Mouse (Mus musculus) stomach, postnatal 0 days (tissue): ENCODE results near the gene Cdc42ep1. TPM values are rescaled to one million over a fixed set of nuclear protein-coding genes. Genes with fewer than 3 reads are reported as not detected.

Source experiments
- ATAC-seq: fragments of 200-750 bp; cut with Nextera tagmentation; 2 replicates; pipeline ENCODE4 v1.8.0; 2017; ENCODE audit not compliant: low FRiP score, low TSS enrichment
- DNase-seq: peaks from one replicate; pipeline ENCODE4 v3.0.0-alpha.2; 2016; ENCODE audit warnings: low spot score
- H3K27ac ChIP-seq: fragments of 300-500 bp; sonication (generic); replicated peaks from 2 replicates; pipeline ENCODE4 v1.5.1; 2014; ENCODE audit warnings: mild to moderate bottlenecking, control low read depth
- H3K27me3 ChIP-seq: fragments of 300-500 bp; sonication (generic); 2 replicates; pipeline ENCODE4 v1.6.1; 2014; ENCODE audit warnings: low read length; ENCODE audit not compliant: control insufficient read depth, insufficient read depth
- H3K36me3 ChIP-seq: fragments of 300-500 bp; sonication (generic); 2 replicates; pipeline ENCODE4 v1.6.1; 2014; ENCODE audit warnings: low read length, mixed read lengths; ENCODE audit not compliant: control insufficient read depth, insufficient read depth
- H3K4me1 ChIP-seq: fragments of 300-500 bp; sonication (generic); replicated peaks from 2 replicates; pipeline ENCODE4 v1.6.1; 2014; ENCODE audit warnings: antibody characterized with exemption; ENCODE audit not compliant: control insufficient read depth, insufficient read depth
- H3K4me2 ChIP-seq: fragments of 300-500 bp; sonication (generic); replicated peaks from 2 replicates; pipeline ENCODE4 v1.6.1; 2014; ENCODE audit warnings: low read depth, mild to moderate bottlenecking, control low read depth, moderate library complexity
- H3K4me3 ChIP-seq: fragments of 300-500 bp; sonication (generic); 2 replicates; pipeline ENCODE4 v1.5.1; 2014; ENCODE audit warnings: low read depth, low read length, control low read depth
- H3K9ac ChIP-seq: fragments of 300-500 bp; sonication (generic); 2 replicates; pipeline ENCODE4 v1.6.1; 2014; ENCODE audit warnings: mild to moderate bottlenecking, low read length, control low read depth, mixed read lengths
- H3K9me3 ChIP-seq: fragments of 300-500 bp; sonication (generic); 2 replicates; pipeline ENCODE4 v1.6.1; 2016; ENCODE audit warnings: low read length; ENCODE audit not compliant: control insufficient read depth
- CTCF ChIP-seq: IDR thresholded peaks from 2 replicates; pipeline ENCODE4 v1.5.1; 2016; ENCODE audit warnings: antibody characterized with exemption, low read depth, mild to moderate bottlenecking, moderate library complexity
- EP300 ChIP-seq: optimal IDR thresholded peaks from 2 replicates; pipeline ENCODE3; 2016; ENCODE audit warnings: antibody characterized with exemption
- WGBS: fragments of 180-500 bp; shearing (Covaris S2); extraction: QIAGEN DNeasy Blood & Tissue Kit; methylation state at CpG from one replicate; pipeline ENCODE4 v1.1.7; 2014; 5-methylcytosine and 5-hydroxymethylcytosine counted together
- polyA plus RNA-seq: library from polyadenylated mRNA; unstranded; fragments of >200 nt; fragmentation: Nextera tagmentation; extraction: Ambion mirVana; gene quantifications from 2 replicates; pipeline ENCODE4 v1.2.1, GENCODE M21; 2015

Gene Cdc42ep1
- polyA plus RNA-seq, 1 experiment from 2014 or later = 37.7 TPM

- Histone ChIP-seq H3K9ac (no peak overlapping the region), H3K4me2 (0 out of 2 replicates have a peak overlapping the region, but pooled peaks have one; percentile 11), H3K4me3 (no peak overlapping the region), H3K4me1 (0 out of 2 replicates have a peak, but pooled peaks cover 2% of the 10 kb centered on the region), H3K27me3 (no peaks in the 10 kb centered on the region), H3K27ac (0 out of 2 replicates have a peak overlapping the region, but pooled peaks have one; percentile 30), H3K9me3 (no peaks in the 10 kb centered on the region), H3K36me3 (no peaks in the 10 kb centered on the region)
- TF ChIP-seq CTCF = no peak
- TF ChIP-seq EP300 = no peak
- ATAC-seq (peak; percentile 93), DNase-seq (peak; percentile 88)
- 30% methylated on average over 11 of the region's 11 CpGs for WGBS
These were observed 26.9 kb upstream of the Cdc42ep1 start for GRCm38 (mm10) chr15:78815314-78816073.

DNA sequence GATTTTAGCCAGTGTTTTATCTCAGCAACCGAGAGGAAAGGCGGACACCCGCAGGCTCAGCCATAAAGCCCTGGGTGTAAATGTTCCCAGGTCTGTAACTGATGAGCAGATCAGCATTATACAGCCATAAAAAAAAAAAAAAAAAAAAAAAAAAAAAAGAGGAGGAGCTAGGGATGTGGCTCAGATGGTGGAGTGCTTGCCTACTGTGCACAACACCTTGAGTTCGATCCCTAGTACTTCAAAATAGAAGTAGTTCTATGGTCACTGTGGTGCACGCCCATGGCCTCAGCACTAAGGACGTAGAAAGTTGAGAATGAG, 26.4 kb upstream of the Cdc42ep1 start:
- H3K4me1 ChIP-seq = 0 out of 2 replicates have a peak, but pooled peaks cover 2% of the 10 kb centered on the region
- WGBS = 63% methylated on average over 6 of the region's 6 CpGs
- no peaks in the 10 kb centered on the region for H3K36me3 ChIP-seq
- H3K4me2 ChIP-seq = no peak overlapping the region
- H3K4me3 ChIP-seq = no peak overlapping the region
- H3K27ac ChIP-seq = no peak overlapping the region
- no peak overlapping the region for H3K9ac ChIP-seq
- H3K27me3 ChIP-seq = no peaks in the 10 kb centered on the region
- no peak for TF ChIP-seq CTCF
- no peak for TF ChIP-seq EP300
- ATAC-seq (no peak), DNase-seq (no peak)
- H3K9me3 ChIP-seq = no peaks in the 10 kb centered on the region

DNA sequence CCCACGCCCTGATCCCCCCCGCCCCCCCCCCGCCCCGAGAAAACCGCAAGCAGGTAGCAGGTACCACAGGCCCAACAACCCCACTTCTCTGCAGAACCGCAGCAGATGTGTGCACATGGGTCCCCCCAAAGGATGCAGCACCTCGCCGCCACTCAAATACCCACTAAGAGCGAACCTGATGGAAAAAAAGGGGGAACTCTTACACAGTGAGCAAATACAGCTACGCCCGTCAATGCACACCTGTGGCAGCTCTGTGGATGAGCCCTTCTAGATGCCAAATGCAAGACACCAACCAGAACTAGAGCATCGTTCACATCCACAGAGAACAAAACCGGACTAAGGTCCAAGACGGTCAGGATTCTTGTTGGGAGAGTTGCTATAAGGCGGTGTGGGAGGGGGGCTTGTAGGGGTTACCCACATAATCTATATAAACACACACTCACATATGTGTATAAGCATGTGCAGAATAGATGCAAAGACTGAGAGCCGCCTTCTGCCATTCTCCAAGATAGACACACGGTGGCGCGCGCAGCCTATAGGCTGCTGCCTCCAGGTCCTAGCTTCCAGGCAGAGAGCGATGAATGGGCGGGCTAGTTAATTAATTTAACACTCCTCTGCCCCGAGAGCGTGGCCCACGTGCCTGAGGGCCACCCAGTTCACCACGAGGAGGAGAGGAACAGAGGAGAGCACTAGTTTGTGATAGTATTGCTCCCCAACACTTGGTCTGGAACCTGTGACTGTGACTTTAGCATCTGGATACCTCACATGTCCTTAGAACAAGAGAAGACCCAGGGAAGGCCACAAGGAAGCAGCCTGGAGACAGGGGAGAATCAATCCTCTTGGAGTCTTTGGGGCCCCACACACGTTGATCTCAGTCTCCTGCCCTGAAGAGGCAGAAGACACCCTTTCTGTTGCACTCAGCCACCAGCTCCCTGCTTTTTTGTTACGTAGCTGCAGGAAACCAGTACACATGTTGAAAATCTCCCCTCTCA, 15.9 kb upstream of the Cdc42ep1 start:
- peak; percentile 73 for ATAC-seq

DNA sequence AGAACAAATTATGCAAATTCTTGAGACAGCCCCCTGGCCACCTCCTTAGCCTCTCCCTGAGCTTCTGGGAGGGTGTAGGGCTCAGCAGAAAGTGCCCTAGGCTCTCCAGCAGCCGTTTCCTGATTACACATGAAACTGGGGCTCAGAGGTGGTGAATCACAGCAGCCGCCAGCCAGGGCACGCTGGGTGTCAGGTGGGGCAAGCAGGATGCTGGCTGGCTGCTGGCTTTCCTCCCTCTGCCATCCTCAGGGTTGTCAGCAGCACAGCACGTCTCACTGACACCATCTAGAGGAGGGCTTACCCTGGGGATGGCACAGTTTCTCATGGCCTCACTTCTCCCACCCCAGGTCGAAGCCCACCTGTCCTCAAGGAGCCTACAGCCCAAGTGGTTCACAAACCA, 14.1 kb upstream of the Cdc42ep1 start:
- Histone ChIP-seq H3K9ac (no peak overlapping the region), H3K9me3 (no peaks in the 10 kb centered on the region), H3K27ac (peak overlapping the region; percentile 53; the same call in 1 of the 2 replicates), H3K4me2 (no peak overlapping the region), H3K36me3 (no peaks in the 10 kb centered on the region), H3K4me1 (peaks cover 11% of the 10 kb centered on the region; the same call in 1 of the 2 replicates), H3K27me3 (no peaks in the 10 kb centered on the region), H3K4me3 (no peak overlapping the region)
- peak; percentile 71 for DNase-seq
- peak; percentile 46; the same call in 1 of the 2 replicates for TF ChIP-seq CTCF
- TF ChIP-seq EP300 = no peak
- WGBS = 23% methylated on average over 5 of the region's 5 CpGs
- peak; percentile 39; the same call in 1 of the 2 replicates for ATAC-seq

More for the DNA sequence above, 15.9 kb upstream of the Cdc42ep1 start:
- H3K9me3 ChIP-seq = no peaks in the 10 kb centered on the region
- H3K4me3 ChIP-seq = no peak overlapping the region
- H3K4me1 ChIP-seq = 0 out of 2 replicates have a peak, but pooled peaks cover 3% of the 10 kb centered on the region
- no peak overlapping the region for H3K27ac ChIP-seq
- no peak overlapping the region for H3K4me2 ChIP-seq
- peak; percentile 83 for DNase-seq
- TF ChIP-seq EP300 (no peak), CTCF (peak; percentile 98)
- H3K9ac ChIP-seq = no peak overlapping the region
- no peaks in the 10 kb centered on the region for H3K27me3 ChIP-seq
- WGBS = 18% methylated on average over 28 of the region's 28 CpGs
- H3K36me3 ChIP-seq = no peaks in the 10 kb centered on the region

- Histone ChIP-seq H3K36me3 (no peaks in the 10 kb centered on the region), H3K4me1 (peaks cover 11% of the 10 kb centered on the region; the same call in 1 of the 2 replicates), H3K4me3 (no peak overlapping the region), H3K9me3 (no peaks in the 10 kb centered on the region), H3K27ac (no peak overlapping the region), H3K9ac (no peak overlapping the region), H3K27me3 (no peaks in the 10 kb centered on the region), H3K4me2 (no peak overlapping the region)
- TF ChIP-seq CTCF (peak; percentile 60), EP300 (no peak)
- 98% methylated on average over 1 of the region's 1 CpGs for WGBS
- ATAC-seq = no peak
- no peak for DNase-seq
These were observed 12.8 kb upstream of the Cdc42ep1 start for GRCm38 (mm10) chr15:78829636-78830035.
